Mouse (Mus musculus) hindbrain, embryonic 10.5 days (tissue): Measurements from ENCODE around the gene Sdf4. TPM values are rescaled to one million over a fixed set of nuclear protein-coding genes. Genes with fewer than 3 reads are reported as not detected.

Experiments used
- microRNA counts: library from miRNA; unstranded; fragments of <30 nt; microRNA quantifications from one replicate; lab custom pipeline; 2017
- polyA plus RNA-seq: library from polyadenylated mRNA; unstranded; fragments of >200 nt; fragmentation: Nextera tagmentation; extraction: Ambion mirVana; gene quantifications from 2 replicates; pipeline ENCODE4 v1.2.1, GENCODE M21; 2016

Sdf4 gene
- polyA plus RNA-seq, 1 experiment from 2014 or later: 131 TPM

MicroRNAs encoded within 50 kb of the gene (microRNA counts, 519-probe panel; counts per million panel counts)
- 1,255 counts per million, percentile 77 among the panel's probes with 10 or more counts for microRNA mmu-miR-200a (lab: Ali Mortazavi, UCI)
- 5,356 counts per million, percentile 95 among the panel's probes with 10 or more counts for microRNA mmu-miR-200b (lab: Ali Mortazavi, UCI)
- 1,255 counts per million, percentile 77 among the panel's probes with 10 or more counts for microRNA mmu-miR-429 (lab: Ali Mortazavi, UCI)

Other genes starting within 250 kb of the Sdf4 start
- 110 and 124 TPM in 2 replicates for gene Atad3a, start 231.8 kb upstream of the Sdf4 start, polyA plus RNA-seq
- 13.4 and 14.0 TPM in 2 replicates for gene Vwa1, start 218.2 kb upstream of the Sdf4 start, polyA plus RNA-seq
- 0.31 and 0.67 TPM in 2 replicates for gene Tmem88b, start 207.0 kb upstream of the Sdf4 start, polyA plus RNA-seq
- 0.18 TPM in 1 of 2 replicates, not detected in the other for gene Ankrd65, start 202.4 kb upstream of the Sdf4 start, polyA plus RNA-seq
- gene Mrpl20, start 190.0 kb upstream of the Sdf4 start, polyA plus RNA-seq: 252 and 253 TPM in 2 replicates
- gene Ccnl2, start 180.4 kb upstream of the Sdf4 start, polyA plus RNA-seq: 167 and 178 TPM in 2 replicates
- 171 and 186 TPM in 2 replicates for gene Aurkaip1, start 161.6 kb upstream of the Sdf4 start, polyA plus RNA-seq
- gene Mxra8, start 153.2 kb upstream of the Sdf4 start, polyA plus RNA-seq: 56.1 and 56.7 TPM in 2 replicates
- 4.3 and 5.1 TPM in 2 replicates for gene Dvl1, start 145.5 kb upstream of the Sdf4 start, polyA plus RNA-seq
- gene Tas1r3, start 129.5 kb upstream of the Sdf4 start, polyA plus RNA-seq: 0.37 and 0.41 TPM in 2 replicates
- 22.0 and 24.8 TPM in 2 replicates for gene Cptp, start 123.4 kb upstream of the Sdf4 start, polyA plus RNA-seq
- 103 and 104 TPM in 2 replicates for gene Ints11, start 123.3 kb upstream of the Sdf4 start, polyA plus RNA-seq
- 49.4 and 52.8 TPM in 2 replicates for gene Pusl1, start 101.1 kb upstream of the Sdf4 start, polyA plus RNA-seq
- gene Acap3, start 101.0 kb upstream of the Sdf4 start, polyA plus RNA-seq: 32.2 and 41.4 TPM in 2 replicates
- gene Ube2j2, start 49.0 kb upstream of the Sdf4 start, polyA plus RNA-seq: 146 and 157 TPM in 2 replicates
- gene C1qtnf12, start 30.6 kb upstream of the Sdf4 start, polyA plus RNA-seq: 24.4 and 25.2 TPM in 2 replicates
- gene B3galt6, start 223 bp upstream of the Sdf4 start, polyA plus RNA-seq: 13.8 and 17.2 TPM in 2 replicates
- 0.30 and 1.3 TPM in 2 replicates for gene Tnfrsf4, start 21.0 kb downstream of the Sdf4 start, polyA plus RNA-seq
- gene Tnfrsf18, start 33.3 kb downstream of the Sdf4 start, polyA plus RNA-seq: 1.3 and 1.4 TPM in 2 replicates
- 0.27 and 0.30 TPM in 2 replicates for gene Ttll10, start 66.5 kb downstream of the Sdf4 start, polyA plus RNA-seq
- gene 9430015G10Rik, start 117.1 kb downstream of the Sdf4 start, polyA plus RNA-seq: 62.3 and 72.7 TPM in 2 replicates
- 0.71 and 0.75 TPM in 2 replicates for gene Rnf223, start 137.6 kb downstream of the Sdf4 start, polyA plus RNA-seq
- gene Agrn, start 204.6 kb downstream of the Sdf4 start, polyA plus RNA-seq: 72.6 and 85.8 TPM in 2 replicates
- 0.50 TPM in 1 of 2 replicates, not detected in the other for gene Isg15, start 207.9 kb downstream of the Sdf4 start, polyA plus RNA-seq
- 4.3 and 7.0 TPM in 2 replicates for gene AW011738, start 210.4 kb downstream of the Sdf4 start, polyA plus RNA-seq
- 1.2 and 1.8 TPM in 2 replicates for gene Perm1, start 223.0 kb downstream of the Sdf4 start, polyA plus RNA-seq
- 22.3 and 23.0 TPM in 2 replicates for gene Plekhn1, start 242.0 kb downstream of the Sdf4 start, polyA plus RNA-seq
- 91.4 and 108 TPM in 2 replicates for gene Noc2l, start 243.1 kb downstream of the Sdf4 start, polyA plus RNA-seq